Mouse (Mus musculus) lung, postnatal 10 days (tissue): ENCODE measurements around the gene Mrps6.

Experiments
- DNase-seq: peaks from one replicate; pipeline ENCODE4 v3.0.0; 2021

Mrps6 gene

DNA sequence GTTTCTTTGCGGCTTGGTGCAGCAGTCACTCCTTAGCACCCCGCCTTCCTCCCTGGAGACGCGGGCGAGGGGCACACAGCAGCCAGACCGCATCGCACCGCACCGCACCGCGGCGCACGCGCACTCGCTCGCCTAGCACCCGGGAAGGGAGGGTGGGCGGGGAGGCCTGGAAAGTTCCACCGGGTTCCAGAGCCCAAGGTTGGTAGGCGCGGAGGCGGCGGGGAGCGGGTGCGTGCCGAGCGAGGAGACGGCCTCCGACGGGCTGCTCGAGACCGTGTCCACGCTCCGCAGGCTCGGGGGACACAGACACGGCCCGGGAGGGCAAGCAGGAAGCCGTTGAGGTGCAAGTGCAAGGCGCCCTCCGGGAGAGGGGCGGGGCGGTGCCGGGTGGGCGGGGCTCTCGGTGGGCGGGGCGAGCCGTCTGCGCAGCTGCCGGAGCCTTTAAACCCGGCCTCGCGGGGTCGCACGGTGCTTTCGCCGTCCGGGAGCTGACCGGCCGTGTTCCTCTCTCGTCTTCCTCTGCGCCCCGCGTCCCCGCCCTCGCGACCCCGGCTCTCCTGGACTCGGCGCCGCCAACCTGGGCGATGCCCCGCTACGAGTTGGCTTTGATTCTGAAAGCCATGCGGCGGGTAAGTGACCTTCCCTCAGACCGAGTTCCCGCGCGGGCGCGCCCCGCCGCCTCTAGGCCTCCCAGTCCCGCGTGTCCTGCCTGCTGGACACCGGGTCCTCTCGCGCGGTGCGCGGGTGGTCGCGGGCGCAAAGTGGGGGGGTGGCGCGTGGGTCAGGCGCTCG is at the start of gene Mrps6, which contains the start of the genes Gm49711 and Slc5a3:
Mrps6 (plus strand) TSS at position 419 of the 792 bp plus-strand sequence.
Gm49711 (plus strand) TSS at position 465 of the 792 bp plus-strand sequence.
Slc5a3 (plus strand) TSS at position 471 of the 792 bp plus-strand sequence.
- DNase-seq: peak; percentile 84

DNA sequence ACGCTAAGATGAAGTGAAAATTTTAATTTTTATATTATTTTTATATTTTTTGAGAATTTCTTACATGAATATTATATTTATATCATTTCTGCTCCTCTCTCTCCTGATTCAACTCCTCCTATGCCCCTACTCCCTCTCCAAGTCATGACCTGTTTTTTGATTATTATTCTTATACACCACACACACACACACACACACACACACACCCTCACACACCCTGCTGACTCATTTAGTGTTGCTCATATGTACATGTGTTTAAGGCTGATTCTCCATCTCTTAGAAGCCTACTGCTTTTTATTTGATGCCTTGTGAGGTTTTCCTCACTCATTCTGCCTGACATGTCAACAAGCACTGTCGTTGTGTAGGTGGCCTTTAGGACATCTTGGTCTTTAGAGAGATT is 48.5 kb upstream of the Mrps6 start:
- DNase-seq: no peak

- no peak for DNase-seq
These were observed 41.3 kb upstream of the Mrps6 start for GRCm38 (mm10) chr16:92016792-92017191.

DNA sequence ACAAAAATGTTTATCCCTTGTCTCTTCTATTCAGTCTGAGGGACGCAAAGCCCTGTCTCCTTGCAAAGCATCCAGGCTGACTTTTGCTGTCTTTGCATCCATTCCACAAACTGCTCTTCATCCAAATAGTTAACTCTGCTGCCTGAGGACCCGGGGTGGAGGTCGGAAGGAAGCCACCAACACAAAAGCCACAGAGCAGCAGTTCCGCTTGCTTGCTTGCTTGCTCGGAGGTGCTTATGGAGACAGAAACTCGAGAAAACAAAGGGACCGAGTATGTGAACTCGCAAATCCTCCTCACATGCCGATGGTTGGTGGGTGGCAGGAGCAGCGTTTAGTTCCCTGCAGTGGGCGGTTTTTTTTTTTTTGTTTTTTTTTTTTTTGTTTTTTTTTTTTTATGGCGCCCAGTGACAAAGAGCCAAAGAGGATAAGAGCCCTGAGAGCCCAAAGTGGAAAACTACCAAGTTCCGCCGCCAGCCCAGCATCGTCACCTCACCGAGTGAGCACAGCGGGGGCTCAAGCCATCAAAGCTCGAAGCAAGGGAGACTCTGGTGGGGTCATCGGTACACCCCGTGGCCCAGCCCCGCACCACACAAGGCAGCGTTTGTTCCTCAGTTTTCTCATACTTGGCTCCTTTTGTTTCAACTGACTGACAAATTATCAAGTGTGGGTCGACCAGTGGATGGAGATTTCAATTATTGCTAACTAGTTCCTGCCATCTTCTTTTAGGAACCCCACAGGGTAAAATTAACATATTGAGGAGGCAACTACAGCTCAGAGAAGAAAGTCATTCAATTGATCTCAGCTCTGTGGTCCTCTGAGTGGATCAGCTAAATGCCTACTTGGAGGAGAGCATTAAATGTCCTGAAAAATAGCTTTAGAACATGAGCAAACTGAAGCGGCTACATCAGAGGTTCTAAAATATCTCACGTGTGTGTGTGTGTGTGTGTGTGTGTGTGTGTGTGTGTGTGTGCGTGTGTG is 38.6 kb upstream of the Mrps6 start:
- peak; percentile 63 for DNase-seq

- no peak for DNase-seq
These were observed 36.2 kb upstream of the Mrps6 start for GRCm38 (mm10) chr16:92021656-92022400.

- no peak for DNase-seq
These were observed 35.4 kb upstream of the Mrps6 start for GRCm38 (mm10) chr16:92022494-92023283.

GRCm38 (mm10) chr16:92033286-92033685 is 24.8 kb upstream of the Mrps6 start:
- DNase-seq: no peak

- no peak for DNase-seq
These were observed 23.4 kb upstream of the Mrps6 start for GRCm38 (mm10) chr16:92034676-92035075.

- no peak for DNase-seq
These were observed 21.4 kb upstream of the Mrps6 start for GRCm38 (mm10) chr16:92036701-92037100.

- DNase-seq: no peak
These were observed 20.0 kb upstream of the Mrps6 start for GRCm38 (mm10) chr16:92037891-92038607.

GRCm38 (mm10) chr16:92039421-92039820 is 18.6 kb upstream of the Mrps6 start:
- peak; percentile 23 for DNase-seq

DNA sequence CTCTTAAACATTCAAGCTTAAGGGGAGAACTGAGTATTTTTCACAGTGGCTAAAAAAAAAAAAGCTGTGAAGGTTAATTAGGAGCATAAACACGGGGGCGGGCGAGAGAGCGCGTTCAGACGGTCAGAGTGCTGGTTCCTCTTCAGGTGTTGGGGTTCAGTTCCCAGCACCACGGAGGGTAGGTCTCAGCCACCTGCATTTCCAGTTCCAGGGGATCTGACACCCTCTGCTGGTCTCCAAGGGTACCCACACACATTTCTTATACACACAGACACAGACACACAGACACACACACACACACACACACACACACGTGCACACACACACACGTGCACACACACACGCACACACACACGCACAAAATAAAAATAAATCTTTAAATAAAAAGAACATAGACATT is 18.1 kb upstream of the Mrps6 start:
- DNase-seq: no peak

GRCm38 (mm10) chr16:92051777-92052310 is 6.2 kb upstream of the Mrps6 start:
- no peak for DNase-seq

DNA sequence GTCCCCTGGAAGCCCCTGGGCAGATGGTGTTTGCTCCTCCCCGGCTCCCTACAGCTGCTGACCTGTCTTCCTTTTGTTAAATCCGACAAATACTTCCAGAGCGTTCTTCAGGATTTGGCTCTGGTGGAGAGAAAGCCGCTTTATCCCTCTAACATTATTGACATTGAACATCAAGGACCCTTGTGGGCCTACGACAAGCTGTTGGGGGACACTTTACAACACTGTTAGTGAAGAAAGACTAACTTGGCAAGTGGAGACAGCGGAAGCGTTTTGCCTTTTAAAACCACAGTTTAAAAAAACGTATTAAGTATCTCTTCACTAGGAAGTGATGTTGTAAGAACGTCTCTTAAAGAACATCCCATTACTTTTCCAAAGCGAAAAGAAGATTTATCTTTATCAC is 5.5 kb upstream of the Mrps6 start:
- peak; percentile 10 for DNase-seq

DNA sequence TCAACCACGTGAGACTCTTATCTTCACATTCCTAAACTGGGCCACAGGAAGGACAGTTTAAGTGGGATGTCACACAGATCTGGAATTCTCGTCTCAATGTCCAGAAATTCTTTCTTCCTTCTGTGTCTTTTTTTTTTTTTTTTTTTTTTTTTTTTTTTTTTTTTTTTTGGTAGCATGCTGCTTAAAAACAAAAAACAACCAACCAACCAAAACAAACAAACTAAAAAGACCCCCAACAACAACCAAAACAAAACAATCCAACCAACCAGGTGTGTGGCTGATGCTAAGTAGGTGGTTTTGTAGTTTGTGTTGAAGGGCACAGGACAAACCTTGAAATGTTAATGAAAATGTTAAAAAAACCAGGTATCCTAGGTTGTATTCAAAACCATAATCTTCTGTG is 1.4 kb upstream of the Mrps6 start:
- DNase-seq: no peak

- DNase-seq: no peak
These were observed 616 bp upstream of the Mrps6 start for GRCm38 (mm10) chr16:92057456-92057851.

- DNase-seq: peak; percentile 13
These were observed 862 bp downstream of the Mrps6 start for GRCm38 (mm10) chr16:92058644-92059620.

- no peak for DNase-seq
These were observed 2.1 kb downstream of the Mrps6 start for GRCm38 (mm10) chr16:92060213-92060612.

DNA sequence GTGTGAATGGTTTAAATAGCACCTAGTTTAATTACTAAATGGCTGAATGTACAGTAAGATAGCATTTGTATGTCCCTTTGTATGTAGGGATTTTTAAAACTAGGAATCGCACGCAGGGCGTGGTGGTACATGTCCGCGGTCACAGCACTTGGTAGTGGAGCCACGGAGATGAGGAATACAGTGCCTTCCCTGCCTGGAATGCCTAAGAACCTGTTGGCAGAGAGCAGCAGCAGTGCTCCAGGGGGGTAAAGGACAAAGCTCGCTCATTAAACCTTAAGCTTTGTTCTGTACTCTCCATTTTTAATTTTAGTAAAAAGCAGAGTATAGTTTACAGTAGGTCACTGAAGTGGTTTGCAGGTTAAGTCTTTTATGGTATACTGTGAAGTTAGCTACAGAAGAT is 3.5 kb downstream of the Mrps6 start:
- DNase-seq: no peak

DNA sequence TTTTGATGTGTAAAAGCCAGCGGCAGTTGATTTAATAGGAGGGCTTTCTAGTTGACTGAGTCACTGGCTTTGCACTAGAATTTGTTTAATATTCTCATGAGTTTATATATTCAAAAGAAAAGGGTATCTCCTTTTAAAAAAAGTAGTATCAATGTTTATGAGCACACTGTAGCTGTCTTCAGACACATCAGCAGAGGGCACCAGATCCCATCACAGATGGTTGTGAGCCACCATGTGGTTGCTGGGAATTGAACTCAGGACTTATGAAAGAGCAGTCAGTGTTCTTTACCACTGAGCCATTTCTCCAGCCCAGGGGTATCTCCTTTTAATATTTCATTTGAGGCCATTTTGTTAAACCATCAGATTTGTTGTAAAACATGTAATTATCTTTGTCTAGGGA is 4.8 kb downstream of the Mrps6 start:
- DNase-seq: no peak
